Mouse (Mus musculus) cortical plate, adult 2 months (tissue): ENCODE measurements around the gene Gabbr2.

Experiments
- CTCF ChIP-seq: fragments of 200-500 bp; IDR thresholded peaks from 2 replicates; pipeline ENCODE4 v1.5.1; 2011; ENCODE audit warnings: mild to moderate bottlenecking, control low read depth, low read length; ENCODE audit not compliant: insufficient read depth; ENCODE audit errors: extremely low read depth
- POLR2A ChIP-seq: fragments of 200-500 bp; IDR thresholded peaks from 2 replicates; pipeline ENCODE4 v1.6.1; 2011; ENCODE audit warnings: mild to moderate bottlenecking, low read length, control low read depth; ENCODE audit not compliant: insufficient read depth; ENCODE audit errors: extremely low read depth

DNA sequence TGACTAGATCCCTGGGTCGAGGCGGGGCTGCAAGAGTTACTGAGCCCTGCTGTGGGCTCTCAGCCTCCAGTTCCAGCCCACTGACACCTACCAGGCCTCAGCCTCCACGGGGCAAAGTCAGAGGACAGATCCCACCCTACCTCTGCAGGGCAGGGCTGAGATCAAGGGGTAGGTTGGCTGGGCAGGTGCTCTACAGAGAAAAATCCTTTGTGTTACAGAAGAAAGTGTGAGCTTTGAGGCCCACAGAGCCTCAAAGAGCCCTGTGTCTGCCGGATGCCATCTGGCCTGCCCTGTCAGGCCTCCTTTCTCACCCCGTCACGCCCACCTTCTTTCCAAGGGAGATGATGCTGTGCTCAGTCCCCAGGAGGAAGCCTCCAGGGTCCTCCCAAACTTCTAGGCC is 131.1 kb downstream of the Gabbr2 start:
- TF ChIP-seq CTCF (no peak), POLR2A (no peak)
